Mouse (Mus musculus) left cerebral cortex, postnatal 25 days (tissue): Measurements from ENCODE around the gene Tmem200c. TPM values are rescaled to one million over a fixed set of nuclear protein-coding genes. Genes with fewer than 3 reads are reported as not detected.

Source experiments
- DNase-seq, 2 experiments: peaks; one replicate each; pipeline ENCODE4 v3.0.0; 2022; ENCODE audit warnings: low spot score in 2 of 2, mixed read lengths in 1 of 2
- intact Hi-C: fragments of 180-260 bp; cut with DNase I; formaldehyde crosslinking; loops from one replicate; pipeline ENCODE4 v1.15.1; 2025
- total RNA-seq, 2 experiments: library from RNA; stranded (reverse); gene quantifications; 2 replicates each; pipeline ENCODE4 v1.2.3; 2021

The Tmem200c gene
- total RNA-seq = 10 to 100 TPM; 19.2 to 20.5 TPM

GRCm38 (mm10) chr17:68826323-68826722 lies at the start of gene Tmem200c:
Gene Tmem200c (plus strand): TSS chr17:68826623.
- no peak for DNase-seq
- intact Hi-C loops = no loop called here

- no peak for DNase-seq
- intact Hi-C loops = no loop called here
Observed at GRCm38 (mm10) chr17:68793741-68794140, 32.7 kb upstream of the Tmem200c start.

- intact Hi-C loops = loop anchor here (5.0 kb wide), 1 partner anchor 489 kb away; no protein-coding TSS in a partner anchor
- DNase-seq = no peak
Observed at GRCm38 (mm10) chr17:68836655-68837012, 10.2 kb downstream of the Tmem200c start.

GRCm38 (mm10) chr17:68837013-68837858 lies 10.8 kb downstream of the Tmem200c start:
- intact Hi-C loops = loop anchor here (5.0 kb wide), 1 partner anchor 490 kb away; no protein-coding TSS in a partner anchor
- DNase-seq = peak; percentile 63 to 80

GRCm38 (mm10) chr17:68837859-68838194 lies 11.4 kb downstream of the Tmem200c start:
- no peak for DNase-seq
- intact Hi-C loops = loop anchor here (5.0 kb wide), 1 partner anchor 491 kb away; no protein-coding TSS in a partner anchor

GRCm38 (mm10) chr17:68839888-68840571 lies 13.6 kb downstream of the Tmem200c start:
- DNase-seq = peak in 1 of 2 experiments; percentile 39
- intact Hi-C loops = loop anchor here (2.0 to 5.0 kb wide), 3 partner anchors 81 to 493 kb away; no protein-coding TSS in a partner anchor

GRCm38 (mm10) chr17:68840572-68840939 lies 14.1 kb downstream of the Tmem200c start:
- intact Hi-C loops = loop anchor here (2.0 kb wide), 2 partner anchors 82 to 198 kb away; no protein-coding TSS in a partner anchor
- DNase-seq = no peak

GRCm38 (mm10) chr17:68841097-68841891 lies 14.9 kb downstream of the Tmem200c start:
- intact Hi-C loops = loop anchor here (2.0 kb wide), 2 partner anchors 82 to 198 kb away; no protein-coding TSS in a partner anchor
- peak; percentile 50 to 57 for DNase-seq

GRCm38 (mm10) chr17:68841892-68842252 lies 15.4 kb downstream of the Tmem200c start:
- DNase-seq = no peak
- intact Hi-C loops = loop anchor here (2.0 kb wide), 2 partner anchors 83 to 199 kb away; no protein-coding TSS in a partner anchor

GRCm38 (mm10) chr17:68845931-68846330 lies 19.5 kb downstream of the Tmem200c start:
- DNase-seq = peak in 1 of 2 experiments; percentile 49
- intact Hi-C loops = no loop called here

- intact Hi-C loops = no loop called here
- peak in 1 of 2 experiments; percentile 53 for DNase-seq
Observed at GRCm38 (mm10) chr17:68848739-68849138, 22.3 kb downstream of the Tmem200c start.

- intact Hi-C loops = loop anchor here (2.0 kb wide), 2 partner anchors 568 to 676 kb away; no protein-coding TSS in a partner anchor
- DNase-seq = no peak
Observed at GRCm38 (mm10) chr17:68852171-68852966, 25.9 kb downstream of the Tmem200c start.

- peak in 1 of 2 experiments; percentile 60 for DNase-seq
Observed at GRCm38 (mm10) chr17:68864175-68864574, 37.8 kb downstream of the Tmem200c start.

GRCm38 (mm10) chr17:68868439-68868838 lies 42.0 kb downstream of the Tmem200c start:
- intact Hi-C loops = loop anchor here (2.0 kb wide), 2 partner anchors 692 to 956 kb away; no protein-coding TSS in a partner anchor
- DNase-seq = peak in 1 of 2 experiments; percentile 34

More at GRCm38 (mm10) chr17:68864175-68864574, 37.8 kb downstream of the Tmem200c start:
- intact Hi-C loops = no loop called here

- intact Hi-C loops = no loop called here
Observed at GRCm38 (mm10) chr17:68874021-68874420, 47.6 kb downstream of the Tmem200c start.

GRCm38 (mm10) chr17:68875251-68875650 lies 48.8 kb downstream of the Tmem200c start:
- intact Hi-C loops = no loop called here
- DNase-seq = no peak

More at GRCm38 (mm10) chr17:68874021-68874420, 47.6 kb downstream of the Tmem200c start:
- DNase-seq = no peak

GRCm38 (mm10) chr17:68875917-68876495 lies 49.6 kb downstream of the Tmem200c start:
- no peak for DNase-seq
- intact Hi-C loops = no loop called here
